Mouse (Mus musculus) megakaryocyte, embryonic 14.5 days (primary cell): ENCODE results near the gene Trpc5.

ENCODE experiments used
- FLI1 ChIP-seq: IDR thresholded peaks from 2 replicates; pipeline ENCODE4 v1.6.1; 2012; ENCODE audit warnings: low read length, inconsistent platforms, mixed read lengths
- GATA1 ChIP-seq: IDR thresholded peaks from 3 replicates; pipeline ENCODE4 v1.6.1; 2012; ENCODE audit warnings: mixed read lengths, low read length, inconsistent platforms, borderline replicate concordance

- TF ChIP-seq GATA1 (no peak), FLI1 (no peak)
Measured at GRCm38 (mm10) chrX:144645394-144645793, 42.6 kb downstream of the Trpc5 start.
